Mouse (Mus musculus) embryonic facial prominence, embryonic 12.5 days (tissue): Measurements from ENCODE around the gene Fkbp6. TPM values are rescaled to one million over a fixed set of nuclear protein-coding genes. Genes with fewer than 3 reads are reported as not detected.

Experiments
- ATAC-seq: fragments of 200-750 bp; cut with Nextera tagmentation; 2 replicates; pipeline ENCODE4 v1.8.0; 2017; ENCODE audit not compliant: insufficient number of reproducible peaks, insufficient read depth, low FRiP score, low TSS enrichment
- H3K27ac ChIP-seq: fragments of 300-500 bp; sonication (generic); 2 replicates; pipeline ENCODE4 v1.5.1; 2016; ENCODE audit warnings: mild to moderate bottlenecking
- H3K27me3 ChIP-seq: fragments of 300-500 bp; sonication (generic); 2 replicates; pipeline ENCODE4 v1.6.1; 2016; ENCODE audit warnings: mild to moderate bottlenecking, moderate library complexity
- H3K36me3 ChIP-seq: fragments of 300-500 bp; sonication (generic); 2 replicates; pipeline ENCODE4 v1.6.1; 2016; ENCODE audit warnings: mild to moderate bottlenecking
- H3K4me1 ChIP-seq: fragments of 300-500 bp; sonication (generic); 2 replicates; pipeline ENCODE4 v1.6.1; 2016
- H3K4me2 ChIP-seq: fragments of 300-500 bp; sonication (generic); replicated peaks from 2 replicates; pipeline ENCODE4 v1.6.1; 2016; ENCODE audit warnings: mild to moderate bottlenecking, moderate library complexity
- H3K4me3 ChIP-seq: fragments of 300-500 bp; sonication (generic); 2 replicates; pipeline ENCODE4 v1.5.1; 2016; ENCODE audit warnings: mild to moderate bottlenecking
- H3K9ac ChIP-seq: fragments of 300-500 bp; sonication (generic); 2 replicates; pipeline ENCODE4 v1.6.1; 2016; ENCODE audit warnings: mild to moderate bottlenecking, moderate library complexity
- H3K9me3 ChIP-seq: fragments of 300-500 bp; sonication (generic); 2 replicates; pipeline ENCODE4 v1.6.1; 2016; ENCODE audit warnings: mild to moderate bottlenecking, moderate library complexity
- WGBS: fragments of 180-500 bp; shearing (Covaris S2); methylation state at CpG from one replicate; pipeline ENCODE4 v1.1.7; 2016; 5-methylcytosine and 5-hydroxymethylcytosine counted together
- polyA plus RNA-seq: library from polyadenylated mRNA; unstranded; fragments of >200 nt; fragmentation: Nextera tagmentation; extraction: Ambion mirVana; gene quantifications from 2 replicates; pipeline ENCODE4 v1.2.1, GENCODE M21; 2016

Fkbp6 gene
- polyA plus RNA-seq, 1 experiment from 2014 or later = not detected

- 83% methylated on average over 13 of the region's 13 CpGs for WGBS
Observed at GRCm38 (mm10) chr5:135351606-135352005, 1.8 kb upstream of the Fkbp6 start.

GRCm38 (mm10) chr5:135347511-135348011, 2.3 kb downstream of the Fkbp6 start:
- H3K9ac ChIP-seq = no peak overlapping the region
- 0 out of 2 replicates have a peak, but pooled peaks cover 3% of the 10 kb centered on the region for H3K27me3 ChIP-seq
- no peak overlapping the region for H3K4me3 ChIP-seq
- no peaks in the 10 kb centered on the region for H3K4me1 ChIP-seq
- H3K36me3 ChIP-seq = no peaks in the 10 kb centered on the region
- 65% methylated on average over 4 of the region's 4 CpGs for WGBS
- no peak overlapping the region for H3K27ac ChIP-seq
- no peak for ATAC-seq
- H3K4me2 ChIP-seq = no peak overlapping the region
- H3K9me3 ChIP-seq = peaks cover 9% of the 10 kb centered on the region

More at GRCm38 (mm10) chr5:135351606-135352005, 1.8 kb upstream of the Fkbp6 start:
- Histone ChIP-seq H3K4me3 (no peak overlapping the region), H3K27ac (no peak overlapping the region), H3K9me3 (peaks cover 9% of the 10 kb centered on the region), H3K4me2 (no peak overlapping the region), H3K27me3 (peaks cover 15% of the 10 kb centered on the region; the same call in 1 of the 2 replicates), H3K9ac (no peak overlapping the region), H3K36me3 (no peaks in the 10 kb centered on the region), H3K4me1 (no peaks in the 10 kb centered on the region)
- no peak for ATAC-seq

- no peaks in the 10 kb centered on the region for H3K27me3 ChIP-seq
- H3K4me1 ChIP-seq = no peaks in the 10 kb centered on the region
- H3K9me3 ChIP-seq = peaks cover 9% of the 10 kb centered on the region
- H3K36me3 ChIP-seq = no peaks in the 10 kb centered on the region
- no peak overlapping the region for H3K4me2 ChIP-seq
- no peak for ATAC-seq
- H3K4me3 ChIP-seq = no peak overlapping the region
- H3K27ac ChIP-seq = no peak overlapping the region
- no peak overlapping the region for H3K9ac ChIP-seq
- 25% methylated on average over 1 of the region's 1 CpGs for WGBS
Observed at GRCm38 (mm10) chr5:135346430-135346829, 3.4 kb downstream of the Fkbp6 start.

GRCm38 (mm10) chr5:135345989-135346388, 3.9 kb downstream of the Fkbp6 start:
- H3K36me3 ChIP-seq = no peaks in the 10 kb centered on the region
- no peaks in the 10 kb centered on the region for H3K27me3 ChIP-seq
- no peak overlapping the region for H3K27ac ChIP-seq
- 82% methylated on average over 7 of the region's 7 CpGs for WGBS
- no peak for ATAC-seq
- peaks cover 9% of the 10 kb centered on the region for H3K9me3 ChIP-seq
- H3K4me2 ChIP-seq = no peak overlapping the region
- H3K4me3 ChIP-seq = no peak overlapping the region
- no peak overlapping the region for H3K9ac ChIP-seq
- H3K4me1 ChIP-seq = no peaks in the 10 kb centered on the region

- H3K27ac ChIP-seq = no peak overlapping the region
- no peak overlapping the region for H3K9ac ChIP-seq
- no peak for ATAC-seq
- no peaks in the 10 kb centered on the region for H3K9me3 ChIP-seq
- no peak overlapping the region for H3K4me2 ChIP-seq
- H3K4me3 ChIP-seq = no peak overlapping the region
- 54% methylated on average over 3 of the region's 3 CpGs for WGBS
- no peaks in the 10 kb centered on the region for H3K4me1 ChIP-seq
- H3K27me3 ChIP-seq = no peaks in the 10 kb centered on the region
- no peaks in the 10 kb centered on the region for H3K36me3 ChIP-seq
Observed at GRCm38 (mm10) chr5:135337575-135337974, 12.3 kb downstream of the Fkbp6 start.

- Histone ChIP-seq H3K4me1 (no peaks in the 10 kb centered on the region), H3K9ac (no peak overlapping the region), H3K27me3 (no peaks in the 10 kb centered on the region), H3K36me3 (no peaks in the 10 kb centered on the region), H3K4me3 (no peak overlapping the region), H3K9me3 (no peaks in the 10 kb centered on the region), H3K27ac (no peak overlapping the region), H3K4me2 (no peak overlapping the region)
- 88% methylated on average over 6 of the region's 6 CpGs for WGBS
- ATAC-seq = no peak
Observed at GRCm38 (mm10) chr5:135331161-135331560, 18.7 kb downstream of the Fkbp6 start.

GRCm38 (mm10) chr5:135330201-135330600, 19.6 kb downstream of the Fkbp6 start:
- H3K27me3 ChIP-seq = no peaks in the 10 kb centered on the region
- H3K9ac ChIP-seq = no peak overlapping the region
- no peak overlapping the region for H3K27ac ChIP-seq
- H3K4me3 ChIP-seq = no peak overlapping the region
- no peaks in the 10 kb centered on the region for H3K36me3 ChIP-seq
- no peak for ATAC-seq
- H3K4me2 ChIP-seq = no peak overlapping the region
- H3K4me1 ChIP-seq = no peaks in the 10 kb centered on the region
- 80% methylated on average over 5 of the region's 5 CpGs for WGBS
- H3K9me3 ChIP-seq = no peaks in the 10 kb centered on the region

GRCm38 (mm10) chr5:135329471-135329870, 20.4 kb downstream of the Fkbp6 start:
- no peaks in the 10 kb centered on the region for H3K4me1 ChIP-seq
- no peaks in the 10 kb centered on the region for H3K27me3 ChIP-seq
- ATAC-seq = no peak
- no peak overlapping the region for H3K27ac ChIP-seq
- 69% methylated on average over 4 of the region's 4 CpGs for WGBS
- no peak overlapping the region for H3K9ac ChIP-seq
- H3K36me3 ChIP-seq = no peaks in the 10 kb centered on the region
- H3K4me3 ChIP-seq = no peak overlapping the region
- no peak overlapping the region for H3K4me2 ChIP-seq
- no peaks in the 10 kb centered on the region for H3K9me3 ChIP-seq

- no peak overlapping the region for H3K9ac ChIP-seq
- H3K36me3 ChIP-seq = no peaks in the 10 kb centered on the region
- 11% methylated on average over 3 of the region's 3 CpGs for WGBS
- no peak overlapping the region for H3K4me2 ChIP-seq
- ATAC-seq = no peak
- H3K4me1 ChIP-seq = no peaks in the 10 kb centered on the region
- no peak overlapping the region for H3K27ac ChIP-seq
- no peaks in the 10 kb centered on the region for H3K9me3 ChIP-seq
- H3K4me3 ChIP-seq = no peak overlapping the region
- no peaks in the 10 kb centered on the region for H3K27me3 ChIP-seq
Observed at GRCm38 (mm10) chr5:135326121-135326659, 23.7 kb downstream of the Fkbp6 start.

- Histone ChIP-seq H3K4me3 (no peak overlapping the region), H3K9me3 (no peaks in the 10 kb centered on the region), H3K27ac (no peak overlapping the region), H3K27me3 (no peaks in the 10 kb centered on the region), H3K4me2 (no peak overlapping the region), H3K9ac (no peak overlapping the region), H3K36me3 (no peaks in the 10 kb centered on the region), H3K4me1 (no peaks in the 10 kb centered on the region)
- 89% methylated on average over 1 of the region's 1 CpGs for WGBS
- no peak for ATAC-seq
Observed at GRCm38 (mm10) chr5:135322197-135322596, 27.6 kb downstream of the Fkbp6 start.

- Histone ChIP-seq H3K27ac (no peak overlapping the region; the same call in 1 of the 2 replicates), H3K27me3 (no peaks in the 10 kb centered on the region), H3K9ac (no peak overlapping the region), H3K4me3 (no peak overlapping the region), H3K4me1 (no peaks in the 10 kb centered on the region), H3K4me2 (no peak overlapping the region), H3K36me3 (no peaks in the 10 kb centered on the region), H3K9me3 (no peaks in the 10 kb centered on the region)
- 61% methylated on average over 2 of the region's 2 CpGs for WGBS
- no peak for ATAC-seq
Observed at GRCm38 (mm10) chr5:135319856-135320255, 30.0 kb downstream of the Fkbp6 start.

- no peak for ATAC-seq
- no peaks in the 10 kb centered on the region for H3K9me3 ChIP-seq
- no peaks in the 10 kb centered on the region for H3K27me3 ChIP-seq
- 85% methylated on average over 3 of the region's 3 CpGs for WGBS
- no peaks in the 10 kb centered on the region for H3K36me3 ChIP-seq
- H3K4me1 ChIP-seq = no peaks in the 10 kb centered on the region
- no peak overlapping the region for H3K9ac ChIP-seq
- H3K4me2 ChIP-seq = no peak overlapping the region
- no peak overlapping the region for H3K4me3 ChIP-seq
- H3K27ac ChIP-seq = no peak overlapping the region
Observed at GRCm38 (mm10) chr5:135316177-135316576, 33.7 kb downstream of the Fkbp6 start.
